Mouse (Mus musculus) lung, postnatal 0 days (tissue): ENCODE measurements around the gene Gpr179.

ENCODE experiments used
- CTCF ChIP-seq: IDR thresholded peaks from 2 replicates; pipeline ENCODE4 v1.5.1; 2016; ENCODE audit warnings: antibody characterized with exemption, mild to moderate bottlenecking
- EP300 ChIP-seq: IDR thresholded peaks from 2 replicates; pipeline ENCODE4 v1.6.1; 2016; ENCODE audit warnings: antibody characterized with exemption, mild to moderate bottlenecking, control low read depth

GRCm38 (mm10) chr11:97373402-97373801 is 21.5 kb upstream of the Gpr179 start:
- no peak for TF ChIP-seq CTCF
- no peak for TF ChIP-seq EP300
